Mouse (Mus musculus) lung, adult 18-20 months (tissue): ENCODE results near the gene Agpat2.

Experiments used
- DNase-seq, 2 experiments: peaks; one replicate each; pipeline ENCODE4 v3.0.0; 2022; ENCODE audit warnings: mixed read lengths in 2 of 2

The Agpat2 gene

DNA sequence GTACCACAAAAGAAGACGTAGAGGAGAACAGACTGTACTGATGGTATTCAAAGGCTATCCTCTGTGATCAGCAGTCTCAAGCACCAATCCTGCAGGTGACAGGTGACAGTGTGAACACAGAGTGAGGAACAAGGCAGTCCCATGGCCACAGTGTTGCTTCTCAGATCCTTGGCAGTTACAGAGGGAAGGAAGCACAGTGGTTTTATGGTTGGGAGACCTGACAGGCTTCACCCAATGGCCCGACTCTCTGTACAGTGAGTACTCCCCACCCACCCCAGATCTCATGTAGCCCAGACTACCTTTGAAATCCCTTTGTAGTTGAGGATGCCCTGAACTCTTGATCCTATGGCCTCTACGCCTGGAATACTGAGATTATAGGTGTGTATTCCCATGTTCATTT is 21.2 kb upstream of the Agpat2 start:
- DNase-seq = no peak

DNA sequence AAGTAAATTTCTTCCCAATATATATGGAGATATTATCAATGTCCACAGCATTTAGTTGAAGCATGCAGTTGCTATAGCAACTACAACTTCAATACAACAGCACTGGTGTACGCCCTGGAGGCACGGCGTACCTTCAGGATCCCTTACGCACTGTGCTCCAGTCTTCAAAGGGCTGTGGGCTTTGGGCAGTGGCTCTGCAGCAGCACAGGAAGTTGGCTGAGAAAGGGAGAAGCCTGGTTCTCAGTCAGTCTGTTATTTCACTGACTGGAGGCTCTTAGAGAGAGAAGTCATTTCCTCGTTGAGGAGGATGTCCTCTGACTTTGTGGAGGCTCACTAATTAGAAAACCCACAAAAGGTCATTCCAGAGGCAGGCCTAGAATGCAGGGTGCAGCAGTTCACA is 18.8 kb upstream of the Agpat2 start:
- DNase-seq = no peak

DNA sequence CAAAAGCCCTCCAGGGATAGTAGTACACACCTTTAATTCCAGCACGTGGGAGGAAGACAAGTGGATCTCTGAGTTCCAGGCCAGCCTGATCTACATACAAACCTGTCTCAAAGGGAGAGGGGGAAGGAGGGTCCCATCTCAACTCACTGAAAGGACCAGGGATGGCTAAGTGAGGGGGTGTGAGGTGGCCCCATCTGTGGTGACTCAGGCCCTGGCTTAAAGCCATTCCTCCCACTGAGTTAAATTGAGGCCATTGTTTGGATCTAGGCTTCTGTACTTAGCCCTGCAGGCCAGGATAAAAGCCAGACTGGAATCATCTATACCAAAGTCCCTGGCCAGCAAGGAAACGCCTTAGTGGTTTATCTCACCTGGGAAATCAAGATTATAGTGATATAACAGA is 17.0 kb upstream of the Agpat2 start:
- DNase-seq = no peak

DNA sequence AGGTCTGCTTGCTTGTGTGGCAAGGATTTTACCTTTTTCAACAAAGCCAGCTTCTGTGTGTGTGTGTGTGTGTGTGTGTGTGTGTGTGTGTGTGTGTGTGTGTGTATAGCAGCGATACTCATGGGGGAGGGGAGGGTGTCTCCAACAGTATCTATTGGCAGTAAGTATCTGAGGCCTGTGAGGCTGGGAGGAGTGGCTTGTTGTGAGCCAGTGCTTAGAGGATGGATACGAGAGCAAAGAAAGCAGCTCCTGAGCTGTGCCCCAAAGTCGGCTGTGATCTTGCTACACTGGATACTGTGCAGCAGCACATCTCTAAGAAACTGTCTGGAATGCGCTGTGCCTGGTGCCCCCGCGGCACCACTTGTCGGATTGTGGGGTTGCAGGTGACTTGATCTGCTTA is 13.7 kb upstream of the Agpat2 start:
- no peak for DNase-seq

DNA sequence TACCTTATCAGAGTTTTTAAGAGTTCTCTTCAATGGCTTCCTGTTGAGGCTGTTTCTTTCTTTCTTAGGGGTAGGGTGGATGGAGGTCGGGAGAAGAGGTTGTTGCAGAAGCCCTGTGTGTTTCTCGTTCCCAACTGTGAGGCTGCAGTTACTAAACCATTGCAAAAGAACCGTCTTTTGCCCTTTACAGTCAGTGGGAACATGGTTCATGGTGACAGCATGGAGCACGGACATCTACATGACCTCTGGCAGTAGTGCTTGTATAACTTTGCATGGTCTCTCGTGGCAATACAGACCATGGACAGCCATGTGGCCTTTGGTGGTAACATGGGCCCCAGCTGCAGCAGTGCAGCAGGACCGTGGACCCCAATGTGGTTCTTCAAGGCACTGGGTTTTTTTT is 13.1 kb upstream of the Agpat2 start:
- DNase-seq = no peak

DNA sequence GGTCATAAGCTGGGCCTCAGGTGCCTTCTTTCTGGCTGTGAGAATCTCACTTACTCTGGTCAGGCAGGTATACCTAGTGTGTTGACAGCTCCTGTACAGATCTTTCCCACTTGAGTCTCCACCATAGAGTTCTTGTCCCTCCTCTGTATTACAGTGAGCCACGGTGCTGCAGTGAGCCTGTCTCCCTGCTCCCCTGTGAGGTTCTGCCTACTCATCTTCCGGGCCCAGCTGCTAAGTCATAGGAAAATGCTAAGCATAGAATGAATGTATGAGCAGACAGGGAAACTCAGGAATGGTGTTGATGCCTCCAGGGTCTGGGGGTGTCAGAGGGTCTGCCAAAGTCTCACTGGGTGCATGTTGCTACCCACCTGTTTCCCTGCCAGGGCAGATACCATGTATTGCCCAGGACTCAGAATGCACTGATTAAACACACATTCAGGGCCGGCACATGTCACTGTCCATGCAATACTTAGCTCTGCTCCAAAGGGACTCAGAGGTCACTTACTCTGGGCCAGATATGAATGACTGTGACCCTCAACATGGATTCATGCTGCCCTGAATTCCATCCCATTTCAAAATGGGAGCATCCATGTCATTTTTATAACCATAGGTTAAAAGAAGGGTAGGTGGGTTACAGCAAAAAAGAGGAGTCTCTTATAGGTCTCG is 11.4 kb upstream of the Agpat2 start:
- DNase-seq = no peak

DNA sequence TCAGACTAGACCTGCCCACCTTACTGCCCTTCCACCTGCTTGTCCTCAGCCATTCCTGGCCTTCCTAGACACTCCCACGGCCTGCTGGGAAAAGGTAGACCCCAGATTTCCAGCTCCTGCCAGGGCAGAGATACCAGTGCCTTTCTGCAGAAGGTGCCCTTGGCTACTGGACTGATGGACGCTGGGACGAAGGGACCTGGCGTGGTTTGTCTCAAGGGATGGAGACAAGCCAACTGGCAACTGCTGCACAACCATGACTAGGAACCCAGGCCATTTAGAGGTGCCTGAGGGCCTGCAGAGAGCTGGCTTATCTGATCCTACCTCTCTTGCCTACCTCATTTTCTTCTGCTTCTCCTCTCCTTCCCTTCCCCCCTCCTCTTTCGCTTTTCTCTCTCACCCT is 10.7 kb upstream of the Agpat2 start:
- no peak for DNase-seq

DNA sequence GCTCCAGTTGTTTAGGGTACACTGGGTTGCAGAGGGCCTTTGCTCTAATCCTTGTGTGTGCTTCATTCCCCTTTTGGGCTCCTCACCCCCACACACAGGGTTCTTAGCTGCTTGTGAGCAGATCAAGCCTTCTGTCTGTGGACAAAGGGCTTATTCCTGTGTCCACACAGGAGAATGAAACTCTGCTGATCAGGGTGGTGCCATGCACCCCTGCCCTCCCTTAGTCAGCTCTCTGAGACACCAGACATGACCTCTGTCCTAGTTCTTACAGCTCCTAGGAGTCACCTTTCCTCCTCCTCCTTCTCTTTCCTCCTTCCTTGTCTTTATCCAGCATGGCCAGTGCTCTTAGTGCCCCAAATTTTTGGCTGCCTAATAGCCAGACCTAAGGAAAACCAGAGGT is 7.7 kb upstream of the Agpat2 start:
- no peak for DNase-seq

DNA sequence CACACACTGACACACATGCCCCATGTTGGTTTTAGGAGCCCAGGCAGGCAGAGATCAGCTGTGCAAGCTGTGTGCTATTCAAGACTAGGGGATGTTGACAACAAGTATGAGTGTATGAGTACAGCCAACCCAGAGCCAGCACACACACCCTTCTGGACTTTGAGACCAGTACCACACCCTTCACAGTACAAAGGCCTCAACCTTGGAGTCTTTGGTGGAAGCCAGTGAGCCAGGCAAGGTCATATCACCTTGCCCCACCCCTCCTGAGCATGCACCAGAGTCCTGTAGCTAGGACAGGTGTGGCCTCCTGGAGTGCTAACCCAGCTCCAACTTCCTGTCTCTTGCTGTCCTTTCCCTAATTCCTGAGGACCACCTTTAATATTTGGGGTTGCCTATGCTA is 6.8 kb upstream of the Agpat2 start:
- DNase-seq = no peak

DNA sequence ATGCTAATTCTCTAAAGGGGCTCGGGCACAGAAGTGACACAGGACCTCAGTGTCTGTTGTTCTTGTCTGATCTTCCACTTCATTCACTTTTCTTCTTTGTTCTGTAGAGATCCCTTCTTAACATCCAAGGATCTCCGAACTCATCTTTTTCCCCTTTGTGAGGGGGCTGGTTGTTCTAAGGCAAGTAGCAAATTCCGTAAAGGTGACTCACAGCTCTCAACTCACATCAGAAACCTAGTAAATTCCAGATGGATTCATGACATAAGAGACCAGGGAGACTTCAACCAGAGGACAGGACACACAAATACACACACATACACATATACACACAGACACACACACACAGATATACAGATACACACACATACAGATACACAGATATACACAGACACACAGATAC is 6.3 kb upstream of the Agpat2 start:
- no peak for DNase-seq

DNA sequence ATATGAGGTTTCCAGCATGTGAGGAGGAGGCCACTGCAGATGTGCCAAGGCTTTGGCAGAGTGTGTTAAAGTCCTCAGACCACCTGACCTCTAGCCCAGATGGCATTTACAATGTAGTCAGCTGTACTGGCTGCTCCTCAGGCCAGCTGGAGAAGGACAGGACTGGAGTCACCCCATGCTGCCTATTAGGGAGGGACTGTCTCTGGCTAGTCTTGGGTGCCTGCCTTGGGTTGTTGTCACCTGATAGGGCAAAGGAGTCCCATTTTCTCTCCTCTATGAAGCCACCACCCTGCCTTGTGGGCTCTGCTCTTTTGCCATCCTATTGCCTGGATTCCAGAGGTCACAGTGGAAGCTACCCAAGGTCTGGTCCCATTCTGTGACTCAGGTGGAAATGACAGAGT is 5.0 kb upstream of the Agpat2 start:
- DNase-seq = no peak

DNA sequence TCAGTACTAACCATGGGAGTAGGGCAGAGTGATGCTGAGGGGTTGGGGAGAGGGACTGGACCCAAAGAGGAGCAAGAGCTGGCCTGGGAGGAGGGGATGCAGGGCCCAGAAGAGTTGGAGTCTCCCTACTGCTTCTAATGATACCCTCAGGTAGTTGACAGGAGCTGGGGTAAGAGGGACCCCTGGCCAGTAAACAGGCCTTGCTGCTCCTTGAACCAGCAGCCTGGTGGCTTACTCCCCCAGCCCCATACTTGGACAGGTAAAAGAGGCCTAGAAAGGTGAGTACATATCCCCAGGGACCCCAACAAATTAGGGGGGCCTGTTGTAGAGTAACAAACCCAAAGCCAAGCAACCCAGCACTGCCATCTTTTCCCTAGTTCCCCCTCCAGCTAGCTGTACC is 4.6 kb upstream of the Agpat2 start:
- DNase-seq = no peak

DNA sequence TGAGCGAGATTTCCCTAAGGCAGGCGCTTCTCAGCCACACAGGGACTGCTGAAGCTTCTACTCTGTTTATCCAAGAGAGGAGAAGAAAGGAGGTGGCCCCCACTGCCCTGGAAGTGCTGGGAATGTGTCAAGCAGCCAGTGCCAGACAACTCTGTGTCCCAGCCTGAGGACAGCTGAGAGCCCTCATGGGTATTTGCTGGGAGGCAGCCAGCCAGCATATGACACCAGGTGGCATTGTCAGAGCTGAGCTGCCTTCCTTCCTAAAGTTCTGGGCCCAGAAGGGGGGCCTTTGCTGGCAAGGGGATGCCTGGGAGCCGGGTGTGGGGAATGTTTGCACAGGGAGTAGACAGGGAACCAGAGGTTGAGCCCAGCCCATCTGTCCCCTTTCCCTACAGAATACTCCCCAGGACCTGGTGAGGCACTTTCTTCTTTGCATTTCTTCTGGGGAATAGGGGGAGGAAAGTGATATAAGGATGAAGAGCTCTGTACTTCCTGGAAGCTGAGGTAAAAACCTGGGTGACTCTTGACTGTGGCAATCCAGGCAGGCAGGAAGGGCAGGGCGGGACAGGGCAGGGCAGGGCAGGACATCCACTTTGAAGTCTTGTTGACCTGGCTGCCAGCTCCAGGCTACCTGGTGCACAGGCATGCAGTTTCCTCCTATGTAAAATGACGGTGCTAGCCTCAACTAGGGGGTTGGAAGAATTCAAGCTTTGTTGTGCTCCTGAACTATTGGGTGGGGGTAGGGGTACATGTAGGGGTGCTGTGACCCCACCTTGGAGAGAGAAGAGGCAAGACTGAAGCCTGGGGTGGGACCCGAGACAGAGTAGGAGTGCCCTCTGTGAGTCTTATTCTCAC is 3.1 kb upstream of the Agpat2 start:
- DNase-seq = peak; percentile 62 to 80

DNA sequence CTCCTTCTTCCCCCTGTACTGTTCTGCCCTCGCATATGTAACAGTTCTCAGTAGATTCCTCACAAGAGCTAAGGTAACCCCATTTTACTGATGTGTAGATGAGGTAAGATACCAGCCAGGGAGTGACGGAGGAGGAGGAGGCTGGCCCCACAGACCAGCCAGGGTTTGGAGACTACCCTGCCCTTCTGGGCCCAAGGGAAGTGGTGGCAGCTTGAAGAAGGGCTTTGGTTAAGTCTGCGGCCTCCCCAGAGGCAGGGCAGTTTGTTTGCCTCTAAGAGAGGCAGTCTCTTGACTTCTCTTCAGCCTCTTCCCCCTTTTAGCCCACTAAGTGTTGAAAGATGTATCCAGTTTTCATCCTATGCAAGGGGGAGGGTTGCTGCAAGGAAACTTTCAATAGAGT is 2.4 kb upstream of the Agpat2 start:
- no peak for DNase-seq

DNA sequence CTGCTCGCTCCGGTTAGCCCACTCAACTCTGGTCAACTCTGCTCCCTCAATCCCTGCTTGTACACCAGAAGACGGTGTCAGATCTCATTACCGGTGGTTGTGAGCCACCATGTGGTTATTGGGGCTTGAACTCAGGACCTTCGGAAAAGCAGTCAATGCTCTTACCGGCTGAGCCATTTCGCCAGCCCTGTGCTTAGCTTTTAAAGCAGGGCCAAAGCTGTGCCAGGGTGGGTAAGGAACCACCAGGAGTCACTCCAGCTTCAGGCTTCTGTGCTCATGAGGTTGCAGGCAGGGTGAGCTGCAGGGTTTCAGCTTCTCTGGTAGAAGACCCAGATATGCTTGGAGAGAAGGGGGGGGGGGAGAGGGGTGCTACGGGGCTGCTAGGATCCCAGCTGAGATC is 1.1 kb upstream of the Agpat2 start:
- DNase-seq = no peak

DNA sequence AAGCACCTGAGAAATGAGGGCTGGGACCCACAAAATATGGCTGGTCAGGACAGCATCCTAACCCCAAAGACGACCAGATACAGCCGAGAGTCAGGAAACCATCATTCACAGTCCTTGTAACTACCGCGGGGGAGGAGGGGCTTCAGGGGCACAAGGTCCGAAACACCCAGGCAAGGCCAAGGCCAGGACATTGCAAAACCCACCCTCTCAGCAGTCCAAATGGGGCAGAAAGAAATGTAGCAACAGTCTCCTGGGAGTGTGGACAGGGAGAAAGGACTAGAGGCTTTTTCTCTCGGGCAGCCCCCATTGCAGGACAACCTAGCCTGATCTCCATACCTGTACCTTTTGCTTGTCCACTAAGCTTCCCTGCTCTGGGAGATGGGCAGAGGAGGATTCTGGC is 1.1 kb downstream of the Agpat2 start:
- DNase-seq = no peak

DNA sequence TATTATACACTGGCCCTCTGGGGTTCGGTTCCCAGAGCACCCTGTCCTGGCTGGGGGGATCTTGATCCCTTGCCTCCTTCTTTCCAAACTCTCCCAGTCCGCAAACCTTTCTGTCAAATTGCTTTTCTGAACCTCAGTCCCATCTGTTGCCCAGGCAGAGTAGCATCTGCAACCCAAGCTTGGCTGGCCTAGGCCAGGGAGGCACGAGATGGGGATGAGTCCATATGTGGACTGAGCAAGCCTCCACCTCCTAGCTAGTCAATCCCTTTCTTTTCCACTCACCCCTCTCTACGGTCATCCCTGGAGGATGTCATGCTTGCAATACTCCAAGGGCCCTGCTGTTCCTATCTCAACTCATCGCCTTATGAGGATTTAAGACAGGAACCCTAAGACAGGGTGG is 1.6 kb downstream of the Agpat2 start:
- DNase-seq = no peak

DNA sequence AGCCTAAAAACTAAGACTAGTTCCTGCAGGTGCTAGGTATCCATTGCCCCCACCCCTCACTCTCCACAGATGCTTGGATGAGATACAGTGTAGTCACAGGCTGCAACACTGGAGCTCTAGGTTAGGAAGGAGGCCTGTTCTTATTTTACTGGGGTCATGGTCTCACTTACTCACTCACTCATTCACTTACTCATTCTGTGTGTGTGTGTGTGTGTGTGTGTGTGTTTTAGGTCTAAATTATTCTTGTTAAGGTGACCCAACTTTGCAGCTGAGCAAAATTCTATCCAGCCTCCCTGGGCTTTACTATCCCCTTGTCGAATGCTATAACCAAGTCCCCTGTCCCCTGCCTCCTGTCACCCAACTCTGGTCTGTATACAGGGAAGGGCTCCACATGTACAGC is 2.6 kb downstream of the Agpat2 start:
- no peak for DNase-seq

DNA sequence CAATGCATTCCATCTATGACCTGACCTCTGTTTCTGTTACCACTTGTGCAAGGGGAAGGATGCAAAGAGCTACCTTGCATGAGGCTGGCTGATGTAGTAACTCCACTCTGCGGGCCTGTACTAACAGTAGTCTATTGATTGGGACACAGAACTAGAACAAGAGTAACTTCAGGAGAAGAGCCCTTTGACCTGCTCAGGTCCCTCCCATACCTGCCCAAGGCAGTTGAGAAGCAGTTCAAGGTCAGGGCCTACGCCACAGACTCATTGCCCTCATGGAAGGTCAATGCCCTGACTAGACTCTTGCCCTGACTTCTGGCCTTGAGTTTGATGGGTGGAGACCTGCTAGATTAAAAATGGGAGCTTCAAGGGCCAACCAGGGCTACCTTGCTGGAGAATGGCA is 3.6 kb downstream of the Agpat2 start:
- no peak for DNase-seq

DNA sequence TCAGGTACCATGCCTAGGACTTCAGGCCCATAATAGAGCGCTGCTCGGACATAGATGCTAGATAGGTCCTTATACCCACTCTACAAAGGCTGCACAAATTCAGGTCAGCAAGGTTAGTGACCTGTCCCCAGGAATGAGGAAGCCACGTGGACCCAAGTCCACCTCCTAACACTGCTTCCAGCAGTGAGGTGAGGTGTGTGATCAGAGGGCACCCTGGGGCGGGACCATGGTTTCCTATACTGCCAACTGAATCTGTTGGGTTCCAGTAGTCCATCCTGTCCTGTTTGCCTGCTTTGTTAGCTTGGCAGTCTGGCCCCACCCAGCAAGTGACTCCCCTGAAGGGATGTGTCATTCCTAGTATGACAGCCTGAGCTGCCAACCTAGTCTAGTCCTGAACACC is 4.3 kb downstream of the Agpat2 start:
- no peak for DNase-seq

DNA sequence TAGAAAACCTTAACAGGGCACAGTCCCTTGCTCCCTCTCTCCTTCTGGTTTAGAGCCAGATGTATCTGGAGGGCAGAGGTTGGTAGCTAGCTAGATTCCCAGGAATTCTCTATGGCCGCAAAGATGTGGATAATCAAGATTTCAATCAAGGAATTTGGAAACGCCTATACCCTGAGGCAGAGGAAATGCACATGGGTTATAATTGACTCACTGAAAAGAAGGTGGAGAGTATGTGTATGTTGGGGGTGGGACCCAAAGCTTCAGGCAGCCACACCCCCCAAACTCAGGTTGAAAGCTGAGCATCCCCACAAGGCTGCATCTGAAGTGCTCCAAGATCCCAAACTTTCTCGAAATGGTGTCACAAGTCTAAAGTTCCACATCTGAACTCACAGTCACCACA is 5.8 kb downstream of the Agpat2 start:
- no peak for DNase-seq

DNA sequence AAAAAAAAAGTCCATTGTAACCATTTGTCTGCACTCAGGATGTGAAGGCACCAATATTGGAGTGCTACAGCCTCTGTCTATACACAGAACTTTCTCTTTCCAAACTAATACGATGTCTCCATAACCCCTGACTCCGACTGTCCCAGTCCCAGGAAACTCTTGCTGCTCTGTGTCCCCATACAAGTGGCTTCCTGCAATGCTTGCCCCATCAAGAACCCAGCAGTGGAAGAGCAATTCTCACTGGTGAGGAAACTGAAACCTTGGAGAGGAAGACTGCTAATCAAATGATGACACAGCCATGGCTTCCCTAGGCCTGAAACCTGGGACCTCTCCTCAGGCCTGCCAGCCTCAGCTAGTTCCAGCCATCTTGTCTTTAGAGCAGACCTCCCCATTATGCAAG is 6.4 kb downstream of the Agpat2 start:
- DNase-seq = no peak

DNA sequence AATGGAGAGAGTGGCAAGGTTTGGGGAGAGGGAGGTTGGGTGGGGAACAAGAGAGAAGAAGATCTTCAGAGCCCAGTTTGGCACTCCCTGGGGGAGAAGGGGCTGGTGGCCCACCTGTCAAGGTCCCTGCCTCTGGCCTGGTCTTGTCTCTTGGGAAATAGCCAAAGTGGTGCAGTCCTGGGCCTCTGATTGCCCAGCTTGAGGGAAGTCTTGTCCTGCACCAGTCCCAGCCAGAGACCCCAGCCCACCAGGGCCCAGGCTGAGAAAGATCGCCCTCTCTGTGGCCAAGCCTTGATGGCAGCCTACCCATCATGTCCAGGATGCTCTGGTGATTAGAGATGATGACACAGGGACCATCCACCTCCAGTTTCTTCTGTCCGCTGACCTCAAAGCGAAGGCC is 7.3 kb downstream of the Agpat2 start:
- DNase-seq = no peak

DNA sequence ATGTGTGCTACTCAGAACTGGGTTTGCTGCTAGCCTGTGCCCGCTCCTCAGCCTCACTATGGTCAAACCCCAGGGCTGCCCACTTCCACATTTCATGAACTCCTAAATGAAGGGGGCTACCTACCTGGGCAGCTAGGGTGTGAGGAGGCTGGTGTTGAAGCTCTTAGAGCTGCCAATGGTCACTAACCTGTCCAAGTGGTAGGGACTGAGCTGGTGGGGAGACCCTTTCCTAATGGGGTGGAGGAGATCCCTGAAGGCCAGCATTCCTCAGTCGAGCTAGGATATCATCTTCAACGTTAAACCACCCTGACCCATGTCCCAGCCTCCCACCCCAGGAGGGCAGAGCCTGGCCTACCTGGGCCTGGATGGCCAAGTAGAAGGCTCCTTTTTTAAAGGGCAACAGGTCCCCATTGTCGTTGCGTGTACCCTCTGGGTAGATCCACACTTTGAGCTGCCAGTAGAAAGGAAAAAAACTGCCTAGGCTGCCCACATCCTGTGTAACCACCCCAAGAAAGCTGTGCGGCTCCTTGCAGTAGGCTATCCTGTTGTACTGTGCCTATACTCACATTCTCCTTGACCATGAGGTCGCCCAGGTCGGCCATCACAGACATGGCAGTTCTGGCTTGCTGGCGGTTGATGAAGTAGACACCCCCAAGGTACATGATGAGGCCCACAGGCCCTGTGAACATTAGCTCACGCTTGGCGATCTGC is 8.3 kb downstream of the Agpat2 start:
- no peak for DNase-seq
